Mouse (Mus musculus) CD4-positive, CD25-positive, alpha-beta regulatory T cell, adult 2 months (primary cell): Measurements from ENCODE around the gene Aunip.
A peak's percentile ranks its signal among the peaks of the same experiment; 100 is the strongest.
"Not testable (repeated sequence)": the region's sequence is repeated elsewhere in the genome, so short reads cannot be mapped to it uniquely, and the experiment has no call there.

ENCODE experiments used
- DNase-seq: peaks from one replicate; pipeline ENCODE4 v3.0.0-alpha.2; 2012; ENCODE audit warnings: low read depth, low spot score

Aunip gene

DNA sequence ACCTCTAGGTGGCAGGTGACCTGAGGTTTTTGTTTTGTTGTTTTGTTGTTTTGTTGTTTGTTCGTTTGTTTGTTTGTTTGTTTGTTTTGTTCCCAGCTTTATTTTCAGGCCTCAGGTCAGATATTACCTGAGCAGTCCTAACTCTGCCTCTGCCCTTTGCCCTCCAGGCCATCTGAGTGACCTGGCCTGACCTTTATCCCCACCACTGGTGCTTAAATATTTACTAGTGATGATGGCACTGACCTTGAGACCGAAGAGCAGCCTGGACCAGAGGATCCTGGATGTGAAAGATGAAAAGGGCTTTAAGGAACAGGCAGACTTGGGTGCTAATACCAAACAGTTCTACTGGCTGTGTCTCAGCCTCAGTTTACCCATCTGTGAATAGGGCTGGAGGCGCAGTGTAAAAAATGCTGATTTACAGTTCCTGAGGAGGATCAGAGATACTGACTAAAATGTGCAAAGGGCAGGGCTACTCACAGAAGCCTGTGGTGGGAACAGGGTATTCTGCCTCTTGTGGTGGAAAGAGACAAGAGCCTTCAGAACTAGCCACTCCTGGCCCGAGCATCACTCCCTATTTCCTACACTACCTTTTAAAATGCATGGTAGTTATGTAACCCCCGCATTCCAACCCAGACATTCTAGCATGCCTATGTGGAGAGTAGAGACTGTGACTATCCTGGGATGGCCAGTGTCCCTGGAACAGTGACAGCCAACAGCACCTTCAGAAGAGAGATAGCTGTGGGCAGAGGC, 25.5 kb upstream of the Aunip start:
- no peak for DNase-seq

DNA sequence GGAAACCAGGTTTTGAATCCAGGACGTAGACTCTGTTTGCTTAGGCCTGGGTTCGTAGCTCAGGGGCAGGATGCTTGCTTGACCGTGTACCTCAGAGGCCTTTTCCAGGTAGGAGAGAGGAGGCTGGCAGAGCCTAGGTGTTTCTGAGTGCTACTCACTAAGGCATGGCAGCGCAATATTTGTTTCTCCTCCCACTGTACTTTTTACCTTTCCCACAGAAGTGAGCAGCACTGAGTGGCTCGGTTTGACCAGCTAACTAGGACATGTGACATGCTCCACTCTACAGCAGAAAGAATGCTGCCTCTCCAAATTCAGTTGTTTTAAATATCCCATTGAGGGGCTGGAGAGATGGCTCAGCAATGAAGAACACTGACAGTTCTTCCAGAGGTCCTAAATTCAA, 22.6 kb upstream of the Aunip start:
- no peak for DNase-seq

DNA sequence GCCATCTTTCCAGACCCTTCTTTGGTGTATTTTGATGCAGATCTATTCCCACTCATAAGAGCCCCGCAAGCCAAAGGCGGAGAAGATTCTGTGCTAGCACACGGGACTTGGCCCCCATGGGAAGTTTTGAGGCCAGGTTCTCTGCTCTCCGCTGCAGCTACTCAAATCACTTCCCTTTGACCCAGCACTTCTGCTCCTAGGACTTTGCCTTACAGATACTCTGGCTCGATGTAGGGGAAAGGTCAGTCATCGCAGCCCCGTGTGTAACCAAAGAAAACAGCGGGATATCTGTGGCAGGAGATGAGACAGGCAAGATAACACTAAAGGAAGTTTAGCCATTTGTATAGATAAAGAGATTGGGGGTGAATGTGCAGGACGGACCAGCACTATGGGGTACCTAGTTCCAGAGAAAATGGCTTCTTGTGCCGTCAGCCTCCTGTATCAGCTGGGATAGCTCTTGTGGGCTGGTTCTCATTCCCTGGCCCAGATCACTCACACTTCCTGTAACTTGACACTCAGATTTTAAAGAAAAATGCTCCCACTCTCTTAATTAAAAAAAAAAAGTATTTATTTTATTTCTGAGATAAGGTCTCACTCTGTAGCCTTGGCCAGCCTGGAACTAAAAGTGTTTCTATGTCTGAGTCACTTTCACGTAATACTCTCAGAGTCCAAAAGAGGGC, 20.7 kb upstream of the Aunip start:
- DNase-seq: no peak

DNA sequence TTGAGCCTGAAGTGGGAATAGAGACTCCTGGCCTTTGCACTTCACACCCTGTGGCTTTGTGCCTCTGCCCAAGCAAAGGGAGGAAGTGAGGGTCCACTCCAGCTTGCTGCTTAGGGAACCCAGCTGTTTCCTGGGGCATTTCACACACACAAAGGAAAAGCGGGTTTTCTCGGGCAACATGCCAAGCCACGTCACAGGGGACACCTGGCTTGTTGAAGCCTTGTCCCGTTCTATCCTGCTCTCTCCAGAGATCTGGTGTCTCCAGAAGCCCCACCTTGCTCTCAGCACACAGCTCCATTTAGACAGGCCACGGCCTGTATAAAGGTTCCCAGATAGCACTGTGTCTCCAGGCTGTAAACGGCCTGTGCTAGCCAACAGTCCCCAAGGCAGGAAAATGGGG, 19.1 kb upstream of the Aunip start:
- DNase-seq: no peak

DNA sequence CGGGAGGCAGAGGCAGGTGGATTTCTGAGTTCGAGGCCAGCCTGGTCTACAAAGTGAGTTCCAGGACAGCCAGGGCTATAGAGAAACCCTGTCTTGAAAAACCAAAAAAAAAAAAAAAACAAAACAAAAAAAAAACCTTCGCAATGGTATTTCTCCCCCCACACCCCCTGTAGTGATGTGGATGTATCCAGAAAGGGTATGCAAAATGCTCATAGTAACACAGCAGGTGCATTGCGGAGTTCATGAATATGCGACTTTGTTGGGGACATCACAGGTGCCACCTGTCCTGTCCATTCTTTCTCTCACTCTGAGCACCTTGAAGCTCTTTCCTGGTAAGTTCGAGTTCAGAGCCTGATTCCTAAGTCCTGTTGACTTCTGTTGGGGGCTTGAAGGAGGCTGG, 16.6 kb upstream of the Aunip start:
- not testable (repeated sequence) for DNase-seq

DNA sequence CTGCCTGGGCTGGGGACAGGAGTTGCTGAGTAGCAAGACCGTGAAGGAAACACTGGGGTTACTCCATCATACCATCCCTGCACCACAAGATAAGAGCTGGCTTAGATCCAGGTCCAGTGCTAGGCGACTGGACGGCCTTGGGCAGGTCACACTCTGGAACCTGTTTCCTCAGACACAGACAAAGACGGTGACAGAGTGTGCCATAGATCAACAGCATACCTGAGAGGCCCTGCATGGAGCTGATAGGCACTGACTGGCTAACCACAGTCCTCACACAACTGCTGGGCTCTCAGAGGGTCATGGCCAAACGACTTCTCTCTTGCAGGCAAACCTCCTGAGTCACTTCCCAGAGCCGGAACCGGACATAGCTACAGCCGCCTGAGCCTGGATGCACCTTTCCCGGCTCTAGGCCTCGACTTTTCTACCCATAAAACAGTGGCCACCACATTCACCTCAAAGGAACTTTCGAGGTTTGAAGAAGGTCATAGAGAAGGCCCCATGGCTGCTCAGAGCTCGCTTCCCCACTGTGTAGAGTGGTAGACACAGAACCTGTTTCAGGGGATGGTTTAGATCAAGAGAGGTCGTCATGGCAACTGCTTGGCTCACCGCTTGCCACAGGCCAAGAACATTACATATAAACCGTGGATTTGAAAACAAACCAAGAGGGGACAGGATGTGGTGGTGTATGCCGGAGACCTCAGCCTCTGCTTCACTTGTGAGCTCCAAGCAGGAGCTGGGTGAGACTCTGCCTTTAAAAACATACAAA, 15.8 kb upstream of the Aunip start:
- DNase-seq: peak; percentile 89

DNA sequence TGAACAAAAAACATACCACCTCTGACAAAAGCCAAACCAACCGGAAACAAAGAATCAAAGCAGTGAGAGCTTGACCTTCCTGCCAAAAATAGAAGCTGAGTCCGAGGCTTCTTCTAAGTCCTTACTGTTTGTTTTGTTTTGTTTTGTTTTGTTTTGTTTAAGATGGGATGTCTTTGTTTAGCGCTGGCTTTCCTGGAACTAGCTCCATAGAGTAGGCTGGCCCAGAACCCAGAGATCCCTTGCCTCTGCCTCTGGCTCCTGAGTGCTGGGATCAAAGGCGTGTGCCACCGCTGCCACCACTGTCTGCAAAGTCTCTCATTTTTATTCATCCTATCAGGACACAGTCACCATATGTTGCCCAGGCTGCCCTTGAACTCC, 15.3 kb upstream of the Aunip start:
- no peak for DNase-seq

DNA sequence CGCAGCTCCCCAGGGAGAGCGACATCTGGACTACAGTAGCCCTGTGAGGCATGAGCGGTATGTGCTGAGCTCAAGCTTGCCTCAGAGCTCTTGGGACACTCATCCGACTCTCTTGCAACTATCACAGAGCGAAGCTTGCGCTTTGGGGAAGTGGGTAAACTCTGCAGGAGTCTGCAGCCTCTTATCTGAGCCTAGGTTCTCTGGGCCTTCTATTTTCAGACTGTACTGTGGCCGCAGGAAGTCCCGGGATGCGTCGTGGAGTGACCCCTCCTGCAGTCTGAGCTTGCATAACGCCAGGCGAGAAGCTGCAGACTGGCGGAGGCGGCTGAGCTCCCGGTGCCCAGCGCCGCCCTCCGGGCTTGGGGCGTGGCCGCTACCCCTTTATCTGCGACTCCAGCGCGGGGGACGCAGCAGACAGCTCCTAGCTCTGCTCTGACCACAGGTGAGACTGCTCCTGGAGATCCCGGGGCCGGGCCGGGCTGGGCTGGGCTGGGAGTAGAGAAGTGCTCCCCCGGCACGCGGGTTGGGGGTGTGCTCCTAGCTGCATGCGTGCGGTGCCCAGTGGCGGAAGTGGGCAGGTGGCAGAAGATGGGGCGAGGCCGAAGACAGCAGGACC, 14.1 kb upstream of the Aunip start, which contains the start of gene Paqr7:
Gene Paqr7, plus strand, starts transcription at position 103 of the 616 bp plus-strand sequence.
- peak; percentile 61 for DNase-seq

DNA sequence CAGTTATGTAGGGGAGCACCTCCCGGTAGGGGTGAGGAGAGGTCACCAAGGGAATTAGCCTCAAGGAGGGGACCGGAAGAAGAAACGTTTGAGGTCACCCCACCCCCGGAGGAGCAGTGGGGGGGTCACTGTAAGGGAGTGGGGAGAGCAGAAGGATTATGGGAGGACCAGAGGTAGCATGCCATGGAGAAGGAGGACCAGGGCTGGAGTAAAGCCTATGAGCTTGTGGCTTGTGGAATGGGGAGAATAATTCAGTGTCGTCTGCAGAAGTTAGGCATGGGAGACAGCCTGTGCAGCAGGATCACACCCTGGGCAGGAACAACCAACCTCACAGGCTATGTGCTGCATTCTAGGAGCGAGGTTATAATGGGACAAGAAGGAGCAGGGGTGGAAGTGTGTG, 13.6 kb upstream of the Aunip start:
- no peak for DNase-seq

DNA sequence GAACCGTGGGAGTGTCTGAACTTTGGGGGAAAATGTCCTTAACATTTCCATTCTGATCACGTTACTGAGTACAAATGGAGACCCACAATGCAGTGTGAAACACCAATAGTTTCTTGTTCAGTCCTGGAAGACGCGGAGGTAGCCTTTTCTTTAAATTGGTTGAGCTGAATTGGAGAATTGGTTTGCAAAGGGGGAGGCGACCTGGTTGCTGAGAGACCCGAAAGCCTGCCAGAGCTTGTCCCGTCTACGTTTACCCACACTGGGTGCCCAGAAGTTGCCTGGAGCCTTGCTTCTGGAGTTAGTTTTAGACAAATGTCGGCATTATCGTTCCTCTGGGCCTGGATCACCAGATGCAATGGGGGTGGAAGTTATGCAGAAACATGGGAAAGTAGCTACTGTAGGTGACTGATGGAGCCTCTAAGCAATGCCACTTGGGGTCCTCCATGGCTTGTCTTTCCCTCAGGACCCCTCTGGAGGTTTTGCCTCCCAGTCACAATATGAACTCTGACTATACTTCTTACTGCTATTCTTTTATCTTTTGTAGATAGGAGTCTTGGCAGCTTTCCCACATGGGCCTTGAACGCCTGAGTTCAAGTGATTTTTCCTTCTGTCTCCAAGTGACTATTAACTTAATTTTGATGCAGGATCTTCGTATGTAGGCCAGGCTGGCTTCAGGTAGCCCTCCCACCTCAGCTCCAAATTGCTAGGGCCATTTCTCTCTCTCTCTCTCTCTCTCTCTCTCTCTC, 12.6 kb upstream of the Aunip start:
- DNase-seq: no peak

DNA sequence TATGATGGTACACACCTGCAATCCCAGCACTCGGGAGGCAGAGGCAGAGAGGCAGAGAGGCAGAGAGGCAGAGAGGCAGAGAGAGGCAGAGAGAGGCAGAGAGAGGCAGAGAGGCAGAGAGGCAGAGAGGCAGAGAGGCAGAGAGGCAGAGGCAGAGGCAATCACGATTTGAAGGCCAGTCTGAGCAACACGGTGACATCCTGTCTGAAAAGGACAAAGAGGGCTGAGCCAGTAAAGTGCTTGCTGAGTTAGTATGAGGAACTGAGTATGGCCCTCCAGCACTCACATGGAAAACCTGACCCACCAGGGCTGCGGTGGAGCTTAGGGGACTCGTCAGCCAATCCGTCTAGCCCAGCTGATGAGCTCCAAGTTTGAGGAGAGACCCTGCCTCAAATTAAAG, 11.8 kb upstream of the Aunip start:
- DNase-seq: not testable (repeated sequence)

DNA sequence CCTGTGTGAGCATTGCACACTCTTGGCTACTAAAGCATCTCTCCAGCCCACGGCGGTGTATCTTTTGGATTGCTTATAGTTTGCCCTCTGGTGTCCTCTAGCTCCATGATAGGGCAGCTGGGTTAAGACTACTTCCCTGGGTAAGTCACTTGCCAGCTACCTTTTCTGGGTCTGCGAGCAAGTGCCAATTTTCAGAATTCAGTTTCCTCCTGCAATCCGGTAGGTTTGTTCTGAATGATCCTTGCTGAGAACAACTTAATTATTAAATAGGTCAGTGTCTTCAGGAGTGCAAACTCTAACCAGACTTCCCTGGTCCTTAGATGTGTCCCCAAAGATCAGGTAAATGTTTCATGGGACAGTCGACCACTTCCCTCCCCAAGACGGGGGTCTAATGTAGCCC, 9.7 kb upstream of the Aunip start:
- DNase-seq: no peak

DNA sequence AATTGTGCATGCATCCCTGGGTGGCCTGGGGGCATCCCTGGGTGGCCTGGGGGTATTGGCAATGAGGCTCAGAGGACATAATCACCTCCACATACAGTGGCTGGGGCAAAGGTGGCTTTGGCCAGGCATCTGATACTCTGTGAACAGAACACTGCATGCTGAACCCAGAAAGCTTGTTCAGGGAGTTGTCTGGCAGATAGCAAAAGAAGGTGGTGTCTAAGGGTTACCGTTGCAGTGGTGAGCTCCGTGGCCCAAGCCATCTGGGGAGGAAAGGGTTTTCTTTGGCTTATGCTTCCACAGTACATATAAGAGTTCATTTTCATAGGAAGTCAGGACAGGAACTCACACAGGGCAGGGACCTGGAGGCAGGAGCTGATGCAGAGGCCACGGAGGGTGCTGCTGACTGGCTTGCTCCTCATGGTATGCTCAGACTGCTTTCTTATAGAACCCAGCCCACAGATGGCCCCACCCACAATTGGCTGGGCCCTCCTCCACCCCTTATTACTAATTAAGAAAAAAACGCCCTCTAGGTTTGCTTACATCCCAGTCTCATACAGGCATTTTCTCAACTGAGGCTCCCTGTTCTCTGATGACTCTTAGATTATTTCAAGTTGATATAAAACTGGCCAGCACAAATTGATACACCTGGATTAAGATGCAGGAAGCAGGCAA, 7.0 kb upstream of the Aunip start:
- DNase-seq: no peak

DNA sequence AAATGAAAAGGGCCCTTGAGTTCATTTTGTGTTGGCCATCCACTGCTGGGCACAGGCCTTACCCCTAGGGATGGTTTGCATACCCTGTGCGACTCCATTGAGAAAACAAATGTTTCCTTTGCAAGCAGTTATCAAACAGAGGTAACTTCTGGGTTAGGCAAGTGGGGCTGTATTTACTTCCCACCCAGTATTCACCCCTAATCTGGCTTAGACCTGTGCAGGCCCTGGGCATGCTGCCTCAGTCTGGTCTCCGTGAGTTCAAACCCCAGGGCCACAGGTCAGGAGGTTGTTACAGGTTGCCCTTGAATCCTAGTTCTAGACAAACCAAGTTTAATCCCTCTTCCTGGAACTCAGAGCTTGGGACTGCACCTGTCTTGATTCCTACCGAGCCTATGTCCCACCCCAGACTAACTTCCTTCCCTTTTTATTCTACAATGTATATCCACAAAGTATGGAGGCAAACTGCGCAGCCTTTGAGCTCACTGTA, 5.5 kb upstream of the Aunip start:
- DNase-seq: no peak

DNA sequence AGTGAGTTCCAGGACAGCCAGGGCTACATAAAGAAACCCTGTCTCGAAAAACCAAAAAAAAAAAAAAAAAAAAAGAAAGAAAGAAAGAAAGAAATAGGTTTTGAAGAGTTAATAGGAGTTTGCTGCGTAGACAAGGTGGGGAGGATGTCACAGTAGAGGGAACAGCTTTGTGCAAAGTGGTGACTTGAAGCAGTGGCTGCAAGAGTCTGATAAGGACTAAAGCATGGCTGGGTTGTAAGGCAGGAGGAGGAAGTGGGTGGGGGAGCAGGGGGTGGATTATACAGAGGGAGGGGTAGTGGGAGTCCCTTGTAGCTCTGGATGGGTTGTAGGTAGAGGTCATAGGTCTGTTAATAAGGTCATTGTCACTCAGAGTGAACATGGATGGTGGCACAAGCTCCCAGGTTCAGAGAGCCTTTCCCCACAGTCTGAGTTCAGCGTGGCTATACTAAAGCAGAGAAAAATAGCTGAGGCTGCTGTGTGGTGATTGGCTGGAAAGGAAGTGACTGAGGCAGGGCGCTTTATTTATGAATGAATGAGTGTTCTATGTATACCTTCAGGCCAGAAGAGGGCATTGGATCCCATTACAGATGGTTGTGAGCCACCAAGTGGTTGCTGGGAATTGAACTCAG, 4.7 kb upstream of the Aunip start:
- no peak for DNase-seq

DNA sequence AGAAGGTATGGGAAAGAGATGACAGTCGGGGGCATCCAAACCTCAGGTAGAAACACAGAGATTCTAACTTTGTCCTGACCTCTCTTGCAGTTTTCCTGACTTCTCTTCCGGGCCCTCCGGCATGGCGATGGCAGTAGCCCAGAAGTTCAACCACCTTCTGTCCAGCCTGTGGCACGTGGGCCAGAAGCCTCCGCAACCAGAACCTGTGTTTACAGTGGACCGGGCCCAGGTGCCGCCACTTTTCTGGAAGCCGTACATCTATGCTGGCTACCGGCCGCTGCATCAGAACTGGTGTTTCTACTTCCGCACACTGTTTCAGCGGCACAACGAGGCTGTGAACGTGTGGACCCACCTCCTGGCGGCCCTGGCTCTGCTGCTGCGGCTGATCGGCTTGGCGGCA, 4.1 kb upstream of the Aunip start:
- no peak for DNase-seq

DNA sequence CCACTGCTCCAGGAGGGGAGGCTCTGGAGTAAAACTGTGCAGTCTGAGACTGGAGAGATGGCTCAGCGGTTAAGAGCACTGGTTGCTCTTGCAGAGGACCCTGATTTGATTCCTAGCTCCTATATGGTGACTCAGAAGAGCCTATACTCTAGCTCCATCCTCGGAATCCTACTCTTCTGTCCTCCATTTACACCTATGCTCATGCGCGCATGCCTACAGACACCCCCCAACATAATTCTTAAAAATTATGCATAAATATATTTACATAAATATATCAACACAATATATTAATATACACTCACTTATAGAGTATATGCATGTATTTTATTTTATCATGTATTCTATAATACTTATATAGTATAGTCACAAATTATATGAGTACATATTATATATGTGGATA, 403 bp upstream of the Aunip start:
- DNase-seq: no peak

DNA sequence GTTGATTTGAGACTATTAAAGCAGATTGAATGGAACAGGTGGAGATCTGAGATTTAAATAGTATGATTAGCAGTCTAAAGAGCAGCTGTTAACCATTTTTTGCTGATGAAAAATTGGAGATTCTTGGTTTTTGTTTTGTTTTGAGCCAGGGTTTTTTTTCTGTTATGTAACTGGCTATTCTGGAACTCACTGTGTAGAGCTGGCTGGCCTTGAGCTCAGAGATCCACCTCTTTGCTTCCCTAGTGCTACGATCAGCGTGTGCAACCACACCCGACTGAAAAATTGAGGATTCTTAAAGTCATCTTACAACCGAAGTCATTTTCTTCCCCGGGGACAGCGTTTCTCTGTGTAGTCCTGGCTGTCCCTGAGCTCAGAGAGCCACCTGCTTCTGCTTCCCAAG, 931 bp downstream of the Aunip start:
- no peak for DNase-seq

DNA sequence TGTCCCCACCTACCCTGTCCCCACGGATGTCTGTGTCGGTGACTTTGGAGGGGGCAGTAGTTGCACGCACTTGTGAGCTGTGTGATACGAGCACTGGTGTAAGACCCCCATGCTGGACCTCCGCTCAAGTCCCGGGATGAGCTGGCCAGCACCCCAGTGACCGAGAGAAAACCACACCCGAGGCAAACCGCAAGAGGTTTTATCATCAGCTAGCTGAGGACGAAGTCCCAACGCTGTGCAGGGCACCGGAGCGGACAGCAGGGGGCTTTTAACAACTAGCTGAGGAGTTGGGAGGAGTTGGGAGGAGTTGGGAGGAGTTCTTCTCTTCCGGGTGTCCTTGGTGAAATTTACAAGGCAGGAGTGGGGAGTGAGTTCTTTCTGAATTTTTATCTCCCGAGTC, 2.0 kb downstream of the Aunip start:
- DNase-seq: peak; percentile 61

DNA sequence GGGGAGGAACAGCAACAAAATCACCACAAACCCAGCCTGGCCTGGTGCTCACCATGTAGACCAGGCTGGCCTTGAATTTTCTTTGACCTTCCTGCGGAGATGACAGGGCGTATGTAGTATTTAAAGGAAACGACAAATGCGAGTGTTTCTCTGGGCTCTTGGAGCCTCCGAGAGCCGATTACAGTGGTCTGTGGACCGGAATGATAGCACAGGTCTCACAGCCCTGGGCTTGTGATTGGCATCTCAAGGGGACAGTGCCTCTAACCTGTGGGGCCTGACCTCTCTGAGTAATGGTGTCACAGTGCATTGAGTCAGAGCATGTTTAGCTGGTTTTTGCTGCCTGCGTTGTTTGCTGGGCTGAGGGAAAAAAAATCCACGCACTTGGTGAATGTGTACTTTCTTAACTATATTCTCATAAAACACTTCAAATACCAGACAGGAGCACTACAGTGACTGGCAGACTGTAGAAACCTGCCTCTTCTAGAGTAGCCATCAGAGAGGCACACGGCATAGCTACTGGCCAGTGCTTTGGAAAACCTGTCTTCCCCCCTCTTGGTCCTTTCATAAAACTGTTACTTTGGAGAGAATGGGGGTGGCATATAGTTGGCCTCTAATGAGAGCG, 3.6 kb downstream of the Aunip start:
- DNase-seq: no peak
